Mouse (Mus musculus) myocyte (in vitro differentiated cells): ENCODE measurements at regions not wholly inside any gene's neighbourhood (a gene's known extent, or its start where the extent isn't known, plus 50 kb on each side); places are given as distances from the start of the nearest gene placed in this dataset.

Source experiments
- CEBPB ChIP-seq: IDR thresholded peaks from 2 replicates; pipeline ENCODE4 v1.6.1; 2011; ENCODE audit warnings: mild to moderate bottlenecking, moderate library complexity; ENCODE audit not compliant: poor library complexity, insufficient read depth, severe bottlenecking
- E2F4 ChIP-seq: IDR thresholded peaks from one replicate; pipeline ENCODE4 v1.6.1; 2011; ENCODE audit warnings: mild to moderate bottlenecking, control low read depth, moderate library complexity; ENCODE audit not compliant: insufficient read depth
- MAX ChIP-seq: IDR thresholded peaks from one replicate; pipeline ENCODE4 v1.6.1; 2011; ENCODE audit warnings: low read depth, mild to moderate bottlenecking, control low read depth
- MYOD1 ChIP-seq, 3 experiments: IDR thresholded peaks; one replicate each; pipeline ENCODE4 v1.6.1; 2011; ENCODE audit warnings: control low read depth in 2 of 3, low read depth in 2 of 3, mild to moderate bottlenecking in 2 of 3, moderate library complexity in 1 of 3; ENCODE audit not compliant: insufficient read length in 2 of 3, control insufficient read depth in 1 of 3
- MYOG ChIP-seq, 3 experiments: IDR thresholded peaks; one replicate each; pipeline ENCODE4 v1.6.1; 2011; ENCODE audit warnings: control low read depth in 2 of 3, low read depth in 2 of 3, mild to moderate bottlenecking in 2 of 3; ENCODE audit not compliant: insufficient read length in 2 of 3, control insufficient read depth in 1 of 3, insufficient read depth in 1 of 3
- POLR2A ChIP-seq: IDR thresholded peaks from one replicate; pipeline ENCODE4 v1.6.1; 2011; ENCODE audit warnings: low read depth, mild to moderate bottlenecking, control low read depth, moderate library complexity; ENCODE audit not compliant: insufficient read length
- POLR2AphosphoS2 ChIP-seq: IDR thresholded peaks from one replicate; pipeline ENCODE4 v1.6.1; 2011; ENCODE audit warnings: low read depth, control low read depth; ENCODE audit not compliant: insufficient read length
- REST ChIP-seq: IDR thresholded peaks from one replicate; pipeline ENCODE4 v1.6.1; 2011; ENCODE audit warnings: mild to moderate bottlenecking, control low read depth, moderate library complexity; ENCODE audit not compliant: insufficient read depth, insufficient read length
- SRF ChIP-seq: IDR thresholded peaks from one replicate; pipeline ENCODE4 v1.6.1; 2011; ENCODE audit warnings: low read depth; ENCODE audit not compliant: control insufficient read depth, insufficient read length
- TCF12 ChIP-seq: IDR thresholded peaks from one replicate; pipeline ENCODE4 v1.6.1; 2011; ENCODE audit warnings: mild to moderate bottlenecking, control low read depth; ENCODE audit not compliant: poor library complexity, insufficient read depth, severe bottlenecking
- TCF3 ChIP-seq: IDR thresholded peaks from one replicate; pipeline ENCODE4 v1.6.1; 2011; ENCODE audit warnings: low read depth, control low read depth; ENCODE audit not compliant: insufficient read length
- USF1 ChIP-seq: IDR thresholded peaks from one replicate; pipeline ENCODE4 v1.6.1; 2011; ENCODE audit warnings: low read depth, mild to moderate bottlenecking, control low read depth, moderate library complexity

DNA sequence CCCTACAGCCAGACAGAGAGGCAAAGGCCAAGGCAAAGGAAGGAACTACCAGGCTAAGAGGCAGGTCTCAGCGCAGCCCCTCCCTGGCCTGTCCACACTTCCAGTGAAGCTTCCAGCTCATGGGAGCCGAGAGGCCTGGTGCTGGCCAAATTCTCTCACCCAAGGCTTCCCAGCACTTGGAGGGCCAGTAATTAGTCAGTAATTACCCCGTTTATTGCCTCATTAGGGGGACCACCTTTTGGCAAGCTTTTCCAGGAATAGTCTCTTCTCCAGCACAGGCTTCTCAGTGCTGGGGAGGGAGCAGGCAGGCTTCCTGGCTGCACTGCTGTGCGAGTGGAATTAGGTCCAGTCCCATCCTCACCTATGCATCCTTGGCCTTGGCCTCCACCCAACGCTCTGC is 252.8 kb upstream of the Nxpe4 start:
- TF ChIP-seq POLR2A (no peak), POLR2AphosphoS2 (no peak), MAX (no peak), MYOG (IDR thresholded peaks at IDR 0.05; ENCODE audit: control insufficient read depth in 1 of 3, insufficient read depth in 1 of 3, insufficient read length in 2 of 3, low read depth in 2 of 3) (no peak), E2F4 (no peak), REST (no peak), USF1 (no peak), TCF12 (no peak), TCF3 (no peak), CEBPB (no peak), MYOD1 (IDR thresholded peaks at IDR 0.05; ENCODE audit: control insufficient read depth in 1 of 3, insufficient read length in 2 of 3, low read depth in 2 of 3) (no peak), SRF (no peak)
